Mouse (Mus musculus) CD4-positive, CD25-positive, alpha-beta regulatory T cell, adult 2 months (primary cell): ENCODE data around the gene Stk38.
"Not testable (repeated sequence)": the region's sequence is repeated elsewhere in the genome, so short reads cannot be mapped to it uniquely, and the experiment has no call there.

Source experiments
- DNase-seq: peaks from one replicate; pipeline ENCODE4 v3.0.0-alpha.2; 2012; ENCODE audit warnings: low read depth, low spot score

Stk38 gene

DNA sequence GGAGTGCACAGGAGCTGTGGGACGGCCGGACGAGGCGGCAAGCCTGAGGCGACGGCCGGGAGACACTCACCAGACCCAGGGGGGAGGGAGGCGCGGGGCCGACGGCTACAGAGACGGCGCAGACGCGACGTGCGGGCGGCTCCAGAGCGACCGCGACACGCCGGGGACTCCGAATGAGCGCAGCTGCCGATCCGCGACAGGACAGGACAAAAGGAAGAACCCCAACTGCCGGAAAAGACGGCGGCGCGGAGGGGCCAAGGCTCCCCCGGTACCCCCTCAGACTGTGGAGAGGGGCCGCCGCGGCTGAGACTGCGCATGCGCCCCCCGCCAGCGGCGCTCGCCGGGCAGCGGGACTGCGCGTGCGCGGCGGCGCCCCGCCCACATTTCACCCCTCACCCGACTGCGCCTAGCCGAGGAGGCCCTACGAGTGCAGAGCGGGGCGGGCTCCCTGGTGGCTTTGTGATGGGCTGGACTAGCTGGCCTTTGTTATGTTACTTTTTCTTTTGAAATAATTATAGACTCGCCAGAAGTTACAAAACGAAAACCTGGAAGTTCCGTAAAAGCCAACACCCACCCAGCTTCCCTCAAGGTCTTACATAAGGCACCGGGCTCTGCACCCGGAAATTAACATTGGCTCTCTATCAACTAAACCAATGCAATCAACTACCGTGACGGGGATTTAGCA, at the start of gene Stk38:
Gene Stk38, minus strand, starts transcription at position 355 of the 685 bp plus-strand sequence.
- DNase-seq = peak; percentile 95

GRCm38 (mm10) chr17:29057361-29057890, 49.6 kb upstream of the Stk38 start:
- no peak for DNase-seq

- no peak for DNase-seq
Measured at GRCm38 (mm10) chr17:29056699-29057151, 48.9 kb upstream of the Stk38 start.

DNA sequence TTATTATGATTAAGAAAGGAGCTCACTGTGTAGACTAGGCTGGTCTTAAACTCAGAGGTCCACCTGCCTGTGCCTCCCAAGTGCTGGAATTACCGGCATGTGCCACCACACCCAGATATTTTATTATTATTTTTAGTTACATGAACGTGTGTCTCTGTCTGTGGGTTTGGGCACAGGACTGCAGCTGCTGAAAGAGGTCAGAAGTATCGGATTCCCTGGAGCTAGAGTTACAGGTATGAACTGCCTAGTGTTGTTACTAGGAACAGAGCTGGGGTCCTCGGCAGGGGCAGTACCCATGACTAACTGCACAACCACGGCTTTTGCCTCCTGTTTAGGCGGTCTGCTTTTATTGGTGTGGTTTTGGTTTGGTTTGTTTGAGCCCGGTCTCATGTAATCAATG, 48.4 kb upstream of the Stk38 start:
- DNase-seq = no peak

GRCm38 (mm10) chr17:29055586-29055985, 47.8 kb upstream of the Stk38 start:
- no peak for DNase-seq

- DNase-seq = no peak
Measured at GRCm38 (mm10) chr17:29054429-29054828, 46.6 kb upstream of the Stk38 start.

GRCm38 (mm10) chr17:29053841-29054240, 46.0 kb upstream of the Stk38 start:
- DNase-seq = no peak

DNA sequence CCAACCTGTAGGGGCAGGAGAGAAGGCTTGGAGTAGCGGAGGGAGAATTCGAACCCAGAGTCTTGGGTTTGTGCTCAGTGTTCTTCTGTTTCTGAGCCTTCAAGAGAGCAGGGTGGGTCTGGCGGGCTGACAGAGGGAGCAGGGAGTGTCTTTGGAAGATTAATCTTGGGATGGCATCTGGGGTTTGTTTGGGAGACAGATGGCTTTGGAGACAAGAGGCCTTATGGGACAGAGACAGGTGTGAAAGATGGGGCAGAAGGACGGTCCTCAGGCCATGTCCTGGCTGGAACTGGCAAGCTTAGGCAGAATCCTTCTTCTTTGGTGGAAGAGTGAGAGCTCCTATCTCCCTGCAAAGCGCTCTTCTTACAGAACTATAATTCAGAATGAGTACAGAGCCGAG, 45.3 kb upstream of the Stk38 start:
- DNase-seq = no peak

- DNase-seq = no peak
Measured at GRCm38 (mm10) chr17:29050791-29051190, 43.0 kb upstream of the Stk38 start.

GRCm38 (mm10) chr17:29049923-29050322, 42.1 kb upstream of the Stk38 start:
- DNase-seq = no peak

- no peak for DNase-seq
Measured at GRCm38 (mm10) chr17:29049508-29049889, 41.7 kb upstream of the Stk38 start.

DNA sequence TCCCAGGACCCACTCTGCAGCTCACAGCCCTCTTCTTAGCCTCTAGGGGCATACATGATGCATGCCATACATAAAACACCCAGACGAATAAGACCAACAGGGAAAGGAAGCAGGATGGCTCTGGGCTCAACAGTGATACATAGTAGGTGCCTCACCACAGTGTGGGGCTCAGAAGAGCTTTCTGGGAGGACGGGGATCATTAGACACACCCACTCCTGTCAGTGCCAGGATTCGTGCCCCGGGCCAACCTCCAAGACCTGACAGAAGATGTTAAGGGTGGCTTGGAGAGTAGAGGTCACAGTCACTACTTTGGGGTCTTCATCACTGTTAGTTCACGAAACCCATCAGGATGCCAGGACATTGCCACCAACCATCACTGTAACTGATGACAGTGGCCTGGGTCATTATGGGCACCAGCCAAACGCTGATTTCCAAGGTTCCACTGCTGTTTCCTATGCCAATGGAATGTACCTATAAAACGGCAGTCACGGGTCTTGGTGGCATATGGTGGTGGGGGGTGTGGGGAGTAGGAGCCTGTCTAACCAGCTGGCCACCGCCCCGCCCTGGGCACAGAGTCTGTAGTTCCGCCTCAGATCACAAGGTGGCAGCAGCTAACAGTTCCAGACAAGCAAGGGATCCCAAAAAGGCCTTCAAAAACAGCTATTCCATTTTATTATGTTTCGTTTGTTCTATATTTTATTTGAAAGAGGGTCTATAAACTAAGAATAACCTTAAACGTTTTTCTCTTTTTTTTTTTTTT, 41.1 kb upstream of the Stk38 start:
- DNase-seq = peak; percentile 87

DNA sequence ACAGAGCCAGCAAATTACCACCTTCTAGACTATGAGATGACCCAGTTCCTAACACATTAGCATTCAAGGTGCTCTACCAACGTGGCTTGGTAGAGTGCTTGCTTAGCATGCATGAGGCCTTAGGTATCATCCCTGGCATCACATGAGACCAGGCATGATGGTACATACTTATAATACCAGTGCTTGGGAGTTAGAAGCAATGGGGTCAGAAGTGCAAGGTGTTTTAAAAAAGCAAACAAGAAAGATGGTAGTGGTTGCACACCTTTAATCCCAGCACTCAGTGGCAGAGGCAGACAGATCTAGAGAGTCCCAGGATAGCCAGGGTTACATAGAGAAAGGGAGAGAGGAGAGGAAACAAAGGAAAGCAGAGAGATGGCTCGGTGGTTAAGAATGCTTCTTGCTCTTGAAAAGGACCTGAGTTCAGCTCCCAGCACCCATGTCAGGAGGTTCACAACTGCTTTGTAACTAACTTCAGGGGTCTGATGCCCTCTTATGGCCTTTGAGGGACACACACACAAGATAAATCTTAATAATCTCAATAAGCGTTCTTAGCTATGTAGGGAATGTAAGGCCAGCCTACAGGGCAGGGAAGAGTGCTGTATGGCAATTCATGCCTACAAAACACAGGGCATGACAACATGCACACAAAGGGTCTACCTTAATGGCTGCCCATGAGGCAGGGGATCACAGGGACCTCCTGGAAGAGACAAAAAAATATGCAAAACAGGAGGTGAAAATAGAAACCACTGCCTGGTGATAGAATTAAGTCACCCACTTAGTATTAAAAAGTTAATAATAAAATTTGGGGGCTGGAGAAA, 40.1 kb upstream of the Stk38 start:
- DNase-seq = no peak

DNA sequence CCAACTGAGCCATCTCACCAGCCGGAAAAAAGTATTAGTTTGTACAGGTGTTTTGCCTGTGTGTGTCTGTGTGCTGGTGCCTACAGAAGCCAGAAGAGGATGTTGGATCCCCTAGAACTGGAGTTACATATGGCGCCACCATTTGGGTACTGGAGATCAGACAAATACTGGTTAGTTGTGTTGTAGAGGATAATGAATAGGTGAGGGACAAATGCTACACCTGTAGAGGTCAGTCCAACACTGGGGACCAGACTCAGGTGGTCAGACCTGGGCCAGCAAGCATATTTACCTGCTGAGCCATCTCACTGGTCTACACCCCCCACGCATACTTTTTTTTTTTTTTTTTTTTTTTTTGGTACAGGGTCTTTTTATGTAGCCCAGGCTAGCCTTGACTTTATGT, 39.1 kb upstream of the Stk38 start:
- DNase-seq = no peak

GRCm38 (mm10) chr17:29045741-29046530, 38.1 kb upstream of the Stk38 start:
- DNase-seq = peak; percentile 41

DNA sequence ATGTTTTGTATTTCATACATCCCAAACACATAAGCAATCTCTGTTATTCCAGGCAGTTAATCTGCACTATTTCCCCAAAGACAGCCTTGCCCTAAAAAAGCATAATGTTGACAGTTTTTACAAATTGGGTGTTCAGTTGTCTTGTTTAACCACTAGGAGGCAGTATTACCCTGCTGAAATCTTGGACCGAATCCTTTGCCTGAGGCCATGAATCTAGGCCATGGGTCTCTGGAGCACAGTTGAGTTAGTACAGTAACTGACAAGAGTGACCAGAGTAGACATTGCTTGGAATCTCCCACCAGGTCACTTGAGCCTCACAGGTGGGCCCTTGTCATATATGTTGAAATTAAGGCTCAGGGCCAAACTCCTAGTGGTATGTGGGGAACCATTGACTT, 37.1 kb upstream of the Stk38 start:
- DNase-seq = peak; percentile 76

- peak; percentile 29 for DNase-seq
Measured at GRCm38 (mm10) chr17:29044146-29044924, 36.5 kb upstream of the Stk38 start.

DNA sequence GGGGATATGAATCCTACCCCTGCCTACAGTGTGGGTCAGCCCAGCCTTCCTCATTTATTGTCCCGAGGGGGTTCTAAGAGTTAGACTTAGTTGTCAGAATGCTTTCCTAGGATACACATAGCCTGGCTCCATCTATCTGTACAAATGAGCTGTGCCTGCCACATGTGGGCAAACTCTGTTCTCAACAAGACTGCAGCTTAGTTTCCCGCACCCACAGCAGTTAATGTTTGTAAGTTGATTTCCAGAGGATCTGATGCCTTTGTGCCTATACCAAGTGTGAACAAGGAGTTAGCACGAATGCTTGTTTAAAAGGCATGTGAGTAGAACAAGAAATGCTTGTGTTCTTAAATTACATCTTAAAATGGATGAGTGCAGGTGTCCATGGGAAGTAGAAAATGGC, 35.8 kb upstream of the Stk38 start:
- no peak for DNase-seq

GRCm38 (mm10) chr17:29042569-29042968, 34.8 kb upstream of the Stk38 start:
- no peak for DNase-seq

DNA sequence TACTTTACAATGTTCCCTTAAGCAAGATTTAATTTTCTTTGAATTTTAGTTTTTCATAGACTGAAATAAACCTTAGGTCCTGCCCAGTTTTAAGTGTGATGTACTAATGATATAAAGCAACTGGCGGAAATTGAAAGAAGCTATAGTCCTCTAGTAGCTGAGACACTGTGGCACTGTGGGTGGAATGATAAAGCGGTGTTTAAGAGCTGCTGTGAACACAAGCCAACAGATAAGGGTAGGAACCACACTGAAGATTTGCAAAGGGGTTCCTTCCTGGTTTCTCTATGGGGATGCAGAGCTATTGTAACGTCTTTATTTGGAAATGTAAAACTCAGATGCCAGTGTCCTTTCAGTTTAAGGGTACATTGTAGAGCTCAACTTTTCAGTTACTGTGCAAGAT, 33.8 kb upstream of the Stk38 start:
- not testable (repeated sequence) for DNase-seq
